ENCODE assay signal across 8 mouse cellular contexts in genomic region chr7:34166850-34167249, GRCm38 (mm10). TPM values are rescaled to one million over a fixed set of nuclear protein-coding genes. Genes with fewer than 3 reads are reported as not detected.
DNase-seq lines count a peak whose midpoint lies in the region; ATAC-seq and TF ChIP-seq lines count a peak whose summit lies in the region.

No protein-coding gene starts in this region.

- no peak for ATAC-seq in forebrain, embryonic 12.5 days (ENCODE audit: low FRiP score)
- ATAC-seq in midbrain, embryonic 16.5 days: no peak

- TF ChIP-seq CTCF in left cerebral cortex, adult 2 months (IDR thresholded peaks at IDR 0.05): peak; percentile 44

- DNase-seq in left cerebral cortex, adult 2 months (ENCODE audit: extremely low spot score in 1 of 2, low spot score in 2 of 2): no peak
- DNase-seq in left cerebral cortex, postnatal 36 days (ENCODE audit: low spot score in 2 of 2): no peak
- DNase-seq in adrenal gland, adult 18-20 months (ENCODE audit: low spot score in 2 of 2): peak; percentile 18 to 38
- peak; percentile 46 for DNase-seq in limb, embryonic 10.5 days (ENCODE audit: low spot score)
- DNase-seq in ovary, adult 18-20 months (ENCODE audit: low spot score): no peak
- DNase-seq in urinary bladder, adult 18-20 months (ENCODE audit: low spot score in 2 of 2): no peak

- peaks cover 34% of the 10 kb centered on the region for H3K36me3 ChIP-seq in forebrain, embryonic 12.5 days (replicated peaks)
- H3K36me3 ChIP-seq in limb, embryonic 10.5 days: peaks cover 46% of the 10 kb centered on the region
- peaks cover 10% of the 10 kb centered on the region; the same call in 1 of the 2 replicates for H3K36me3 ChIP-seq in midbrain, embryonic 16.5 days (ENCODE audit: control insufficient read depth, insufficient read depth, low read length)

- no peaks in the 10 kb centered on the region for H3K27me3 ChIP-seq in forebrain, embryonic 12.5 days
- no peaks in the 10 kb centered on the region for H3K27me3 ChIP-seq in limb, embryonic 10.5 days (ENCODE audit: low read depth, poor library complexity, severe bottlenecking)
- H3K27me3 ChIP-seq in midbrain, embryonic 16.5 days (ENCODE audit: control insufficient read depth, insufficient read depth, low read depth, low read length): no peaks in the 10 kb centered on the region

- 51% methylated on average over 4 of the region's 4 CpGs for WGBS in forebrain, embryonic 12.5 days
- 59% methylated on average over 4 of the region's 4 CpGs for WGBS in limb, embryonic 10.5 days
- 54% methylated on average over 4 of the region's 4 CpGs for WGBS in midbrain, embryonic 16.5 days

- peaks cover 16% of the 10 kb centered on the region for H3K4me1 ChIP-seq in forebrain, embryonic 12.5 days
- peaks cover 11% of the 10 kb centered on the region; the same call in 1 of the 2 replicates for H3K4me1 ChIP-seq in limb, embryonic 10.5 days
- H3K4me1 ChIP-seq in midbrain, embryonic 16.5 days (ENCODE audit: control insufficient read depth, insufficient read depth, low read length): peaks cover 9% of the 10 kb centered on the region

- no peaks in the 10 kb centered on the region for H3K9me3 ChIP-seq in forebrain, embryonic 12.5 days
- H3K9me3 ChIP-seq in limb, embryonic 10.5 days (replicated peaks): no peaks in the 10 kb centered on the region
- no peaks in the 10 kb centered on the region for H3K9me3 ChIP-seq in midbrain, embryonic 16.5 days (replicated peaks; ENCODE audit: control insufficient read depth, low read length, poor library complexity, severe bottlenecking)

- intact Hi-C loops in left cerebral cortex, adult 2 months (cut with DNase I): no loop called here
- intact Hi-C loops in left cerebral cortex, postnatal 36 days (cut with DNase I): no loop called here

- no peak overlapping the region for H3K27ac ChIP-seq in left cerebral cortex, adult 2 months
- H3K27ac ChIP-seq in forebrain, embryonic 12.5 days: no peak overlapping the region
- H3K27ac ChIP-seq in limb, embryonic 10.5 days: no peak overlapping the region
- H3K27ac ChIP-seq in midbrain, embryonic 16.5 days (ENCODE audit: low read length): no peak overlapping the region

- H3K4me3 ChIP-seq in left cerebral cortex, adult 2 months: peak overlapping the region; percentile 75
- H3K4me3 ChIP-seq in forebrain, embryonic 12.5 days (replicated peaks): 0 out of 2 replicates have a peak overlapping the region, but pooled peaks have one; percentile 8
- peak overlapping the region; percentile 70 for H3K4me3 ChIP-seq in limb, embryonic 10.5 days
- H3K4me3 ChIP-seq in midbrain, embryonic 16.5 days (ENCODE audit: low read depth, low read length): no peak overlapping the region

- peak overlapping the region; percentile 37 for H3K4me2 ChIP-seq in forebrain, embryonic 12.5 days
- peak overlapping the region; percentile 20; the same call in 1 of the 2 replicates for H3K4me2 ChIP-seq in midbrain, embryonic 16.5 days (ENCODE audit: low read length)

- no peak overlapping the region for H3K9ac ChIP-seq in forebrain, embryonic 12.5 days
- H3K9ac ChIP-seq in midbrain, embryonic 16.5 days (ENCODE audit: low read depth, low read length): no peak overlapping the region

RNA-seq across cellular contexts. Expression of gene Uba2, which starts 2.5 kb away (rescaled TPM):
- total RNA-seq in left cerebral cortex, adult 2 months (2021): 10 to 100 TPM; 89.2 to 93.5 TPM
- 10 to 100 TPM; 88.9 to 89.2 TPM for total RNA-seq in left cerebral cortex, postnatal 36 days (2021)
- 10 to 100 TPM; 58.7 to 62.7 TPM for total RNA-seq in adrenal gland, adult 18-20 months (2021)
- polyA plus RNA-seq in forebrain, embryonic 12.5 days (2016; fragmentation: Nextera tagmentation; extraction: Ambion mirVana): 251 and 253 TPM in 2 replicates
- polyA plus RNA-seq in limb, embryonic 10.5 days (2016; fragmentation: Nextera tagmentation; extraction: Ambion mirVana): 297 and 310 TPM in 2 replicates
- 163 and 172 TPM in 2 replicates for polyA plus RNA-seq in midbrain, embryonic 16.5 days (2015; fragmentation: Nextera tagmentation; extraction: Ambion mirVana)

RNA-seq across cellular contexts. Expression of gene Pdcd2l, which starts 29.6 kb away (rescaled TPM):
- total RNA-seq in left cerebral cortex, adult 2 months (2021): 10 to 100 TPM; 23.8 to 26.9 TPM
- 10 to 100 TPM; 20.2 to 24.1 TPM for total RNA-seq in left cerebral cortex, postnatal 36 days (2021)
- 10 to 100 TPM; 17.5 to 19.1 TPM for total RNA-seq in adrenal gland, adult 18-20 months (2021)
- polyA plus RNA-seq in forebrain, embryonic 12.5 days (2016; fragmentation: Nextera tagmentation; extraction: Ambion mirVana): 64.1 and 67.5 TPM in 2 replicates
- 75.4 and 88.1 TPM in 2 replicates for polyA plus RNA-seq in limb, embryonic 10.5 days (2016; fragmentation: Nextera tagmentation; extraction: Ambion mirVana)
- polyA plus RNA-seq in midbrain, embryonic 16.5 days (2015; fragmentation: Nextera tagmentation; extraction: Ambion mirVana): 76.9 and 84.3 TPM in 2 replicates

RNA-seq across cellular contexts. Expression of gene Wtip, which starts 33.8 kb away (rescaled TPM):
- 10 to 100 TPM in 1 of 2 experiments, 1 to 10 TPM in 1; 9.8 to 11.7 TPM for total RNA-seq in left cerebral cortex, adult 2 months (2021)
- 10 to 100 TPM; 11.6 to 12.3 TPM for total RNA-seq in left cerebral cortex, postnatal 36 days (2021)
- 10 to 100 TPM; 17.8 to 22.0 TPM for total RNA-seq in adrenal gland, adult 18-20 months (2021)
- 3.8 and 4.4 TPM in 2 replicates for polyA plus RNA-seq in forebrain, embryonic 12.5 days (2016; fragmentation: Nextera tagmentation; extraction: Ambion mirVana)
- 6.3 and 7.2 TPM in 2 replicates for polyA plus RNA-seq in limb, embryonic 10.5 days (2016; fragmentation: Nextera tagmentation; extraction: Ambion mirVana)
- 2.4 and 3.8 TPM in 2 replicates for polyA plus RNA-seq in midbrain, embryonic 16.5 days (2015; fragmentation: Nextera tagmentation; extraction: Ambion mirVana)

Comparison
In these comparisons a context has a peak if more than half of its experiments do, and no peak if none do; other contexts are left out.
1. DNase-seq: peak in adrenal gland, adult 18-20 months (2 of 2) and limb, embryonic 10.5 days (single experiment); none in left cerebral cortex, adult 2 months (0 of 2), left cerebral cortex, postnatal 36 days (0 of 2), ovary, adult 18-20 months (single experiment) and urinary bladder, adult 18-20 months (0 of 2).